Mouse (Mus musculus) embryonic facial prominence, embryonic 13.5 days (tissue): ENCODE data around the gene Trio. TPM values are rescaled to one million over a fixed set of nuclear protein-coding genes. Genes with fewer than 3 reads are reported as not detected.
A peak's percentile ranks its signal among the peaks of the same experiment; 100 is the strongest.

ENCODE experiments used
- ATAC-seq: fragments of 200-750 bp; cut with Nextera tagmentation; 2 replicates; pipeline ENCODE4 v1.8.0; 2017; ENCODE audit warnings: low read depth; ENCODE audit not compliant: insufficient number of reproducible peaks, insufficient read depth, low FRiP score, low TSS enrichment
- H3K27ac ChIP-seq: fragments of 300-500 bp; sonication (generic); 2 replicates; pipeline ENCODE4 v1.5.1; 2015; ENCODE audit warnings: moderate library complexity, mild to moderate bottlenecking, inconsistent platforms
- H3K27me3 ChIP-seq: fragments of 300-500 bp; sonication (generic); 2 replicates; pipeline ENCODE4 v1.6.1; 2015; ENCODE audit warnings: mild to moderate bottlenecking, inconsistent platforms
- H3K36me3 ChIP-seq: fragments of 300-500 bp; sonication (generic); 2 replicates; pipeline ENCODE4 v1.6.1; 2015; ENCODE audit warnings: mild to moderate bottlenecking, inconsistent platforms
- H3K4me1 ChIP-seq: fragments of 300-500 bp; sonication (generic); 2 replicates; pipeline ENCODE4 v1.6.1; 2015; ENCODE audit warnings: inconsistent platforms
- H3K4me2 ChIP-seq: fragments of 300-500 bp; sonication (generic); 2 replicates; pipeline ENCODE4 v1.6.1; 2015; ENCODE audit warnings: moderate library complexity, mild to moderate bottlenecking, inconsistent platforms
- H3K4me3 ChIP-seq: fragments of 300-500 bp; sonication (generic); 2 replicates; pipeline ENCODE4 v1.5.1; 2015; ENCODE audit warnings: mild to moderate bottlenecking, inconsistent platforms
- H3K9ac ChIP-seq: fragments of 300-500 bp; sonication (generic); 2 replicates; pipeline ENCODE4 v1.6.1; 2015; ENCODE audit warnings: mild to moderate bottlenecking, inconsistent platforms
- H3K9me3 ChIP-seq: fragments of 300-500 bp; sonication (generic); 2 replicates; pipeline ENCODE4 v1.6.1; 2016; ENCODE audit warnings: inconsistent platforms
- WGBS: fragments of 180-500 bp; shearing (Covaris S2); methylation state at CpG from one replicate; pipeline ENCODE4 v1.1.7; 2015; ENCODE audit warnings: mixed read lengths; 5-methylcytosine and 5-hydroxymethylcytosine counted together
- polyA plus RNA-seq: library from polyadenylated mRNA; unstranded; fragments of >200 nt; fragmentation: Nextera tagmentation; extraction: Ambion mirVana; gene quantifications from 2 replicates; pipeline ENCODE4 v1.2.1, GENCODE M21; 2015

Gene Trio
- polyA plus RNA-seq, 1 experiment from 2014 or later, result 48.8 TPM

DNA sequence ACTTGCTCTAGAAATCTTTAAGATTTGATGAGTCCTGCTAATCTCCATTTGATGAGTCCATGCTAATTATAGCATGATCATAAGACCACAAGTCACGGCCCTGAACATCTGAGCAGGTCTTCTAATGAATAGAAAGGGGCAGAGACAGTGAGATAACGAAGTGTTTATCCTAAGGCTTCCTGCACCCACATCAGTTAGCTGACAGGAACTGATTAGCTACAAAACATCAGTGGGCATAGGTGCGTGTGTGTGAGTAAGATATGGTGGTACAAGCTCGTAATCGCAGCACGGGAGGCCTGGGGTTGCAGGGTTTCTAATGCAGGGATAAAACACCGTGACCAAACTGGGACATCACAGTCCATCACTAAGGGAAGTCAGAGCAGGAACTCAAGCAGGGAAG is 37.7 kb downstream of the Trio start:
- no peak overlapping the region for H3K4me3 ChIP-seq
- H3K27me3 ChIP-seq, result no peaks in the 10 kb centered on the region
- no peak overlapping the region for H3K27ac ChIP-seq
- H3K4me1 ChIP-seq, result peaks cover 37% of the 10 kb centered on the region
- H3K9ac ChIP-seq, result no peak overlapping the region
- H3K36me3 ChIP-seq, result no peaks in the 10 kb centered on the region
- no peak for ATAC-seq
- WGBS, result 71% methylated on average over 7 of the region's 7 CpGs
- H3K4me2 ChIP-seq, result no peak overlapping the region
- no peaks in the 10 kb centered on the region for H3K9me3 ChIP-seq

- no peaks in the 10 kb centered on the region for H3K36me3 ChIP-seq
- H3K27me3 ChIP-seq, result no peaks in the 10 kb centered on the region
- no peak for ATAC-seq
- 51% methylated on average over 2 of the region's 2 CpGs for WGBS
- H3K9ac ChIP-seq, result no peak overlapping the region
- no peak overlapping the region for H3K4me3 ChIP-seq
- H3K27ac ChIP-seq, result no peak overlapping the region
- no peak overlapping the region for H3K4me2 ChIP-seq
- peaks cover 46% of the 10 kb centered on the region for H3K4me1 ChIP-seq
- no peaks in the 10 kb centered on the region for H3K9me3 ChIP-seq
Measured at GRCm38 (mm10) chr15:27984881-27985280, 40.8 kb downstream of the Trio start.

DNA sequence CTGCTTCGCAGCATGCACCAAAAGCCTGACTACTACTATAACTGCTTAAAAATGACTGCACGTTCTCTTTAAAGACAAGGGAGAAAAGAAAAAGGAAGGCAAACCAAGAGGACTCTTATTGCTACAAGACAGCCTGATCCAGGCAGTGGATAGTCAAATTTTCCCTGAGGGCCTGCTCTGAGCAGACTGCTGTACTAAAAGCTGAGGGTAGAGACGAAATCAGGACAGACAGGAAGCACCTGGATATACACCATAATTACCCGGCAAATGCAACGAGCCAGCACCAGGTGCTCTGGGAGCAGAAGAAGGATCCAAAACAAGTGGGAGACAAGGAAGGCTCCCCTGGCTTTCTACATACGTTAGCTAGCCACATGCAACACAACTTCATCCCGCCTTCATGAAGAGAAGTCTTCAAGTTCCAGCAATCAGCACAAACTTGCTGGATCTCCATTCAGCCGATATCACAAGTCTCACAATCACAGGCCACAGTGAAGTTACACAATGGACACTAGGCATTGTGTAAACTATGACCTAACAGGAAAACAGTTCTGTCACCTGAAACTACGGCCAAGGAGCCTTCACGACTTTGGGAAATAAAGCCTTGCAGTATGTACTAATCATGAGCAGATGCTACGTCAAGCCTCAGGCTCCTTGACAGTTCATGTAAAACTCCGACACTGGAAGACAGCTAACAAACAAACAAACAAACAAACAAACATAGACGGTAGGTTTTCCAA is 43.7 kb downstream of the Trio start:
- no peak overlapping the region for H3K4me3 ChIP-seq
- peaks cover 42% of the 10 kb centered on the region for H3K4me1 ChIP-seq
- H3K27ac ChIP-seq, result no peak overlapping the region
- H3K4me2 ChIP-seq, result no peak overlapping the region
- no peaks in the 10 kb centered on the region for H3K36me3 ChIP-seq
- no peak overlapping the region for H3K9ac ChIP-seq
- H3K9me3 ChIP-seq, result no peaks in the 10 kb centered on the region
- no peaks in the 10 kb centered on the region for H3K27me3 ChIP-seq
- WGBS, result 31% methylated on average over 13 of the region's 13 CpGs
- ATAC-seq, result no peak

- H3K9ac ChIP-seq, result no peak overlapping the region
- H3K27me3 ChIP-seq, result no peaks in the 10 kb centered on the region
- H3K27ac ChIP-seq, result no peak overlapping the region
- H3K4me1 ChIP-seq, result peaks cover 42% of the 10 kb centered on the region
- no peak for ATAC-seq
- no peak overlapping the region for H3K4me3 ChIP-seq
- H3K9me3 ChIP-seq, result no peaks in the 10 kb centered on the region
- H3K4me2 ChIP-seq, result no peak overlapping the region
- 39% methylated on average over 3 of the region's 3 CpGs for WGBS
- H3K36me3 ChIP-seq, result no peaks in the 10 kb centered on the region
Measured at GRCm38 (mm10) chr15:27981258-27981657, 44.4 kb downstream of the Trio start.

DNA sequence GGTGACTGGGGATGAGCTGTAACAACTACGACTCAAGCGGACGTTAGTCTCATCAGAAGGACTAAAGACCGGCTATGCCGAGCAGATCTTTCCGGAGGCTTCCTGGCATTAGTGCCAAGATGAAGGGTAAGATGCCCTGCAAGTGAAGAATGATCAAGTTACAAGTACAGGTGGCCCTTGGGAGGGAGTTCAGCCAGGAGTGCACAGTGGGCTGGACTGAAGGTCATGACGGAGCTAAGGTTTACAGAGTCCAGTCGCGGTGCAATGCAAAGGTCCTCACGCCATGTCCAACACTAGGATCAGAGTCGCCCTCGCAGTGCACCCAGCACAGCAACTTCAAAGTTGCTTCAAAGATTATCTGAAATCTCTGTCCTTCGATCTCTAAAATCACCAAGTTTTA is 45.2 kb downstream of the Trio start:
- H3K9me3 ChIP-seq, result no peaks in the 10 kb centered on the region
- H3K27me3 ChIP-seq, result no peaks in the 10 kb centered on the region
- ATAC-seq, result no peak
- no peak overlapping the region for H3K27ac ChIP-seq
- peaks cover 42% of the 10 kb centered on the region for H3K4me1 ChIP-seq
- H3K4me2 ChIP-seq, result no peak overlapping the region
- H3K4me3 ChIP-seq, result no peak overlapping the region
- no peaks in the 10 kb centered on the region for H3K36me3 ChIP-seq
- WGBS, result 83% methylated on average over 13 of the region's 13 CpGs
- no peak overlapping the region for H3K9ac ChIP-seq

DNA sequence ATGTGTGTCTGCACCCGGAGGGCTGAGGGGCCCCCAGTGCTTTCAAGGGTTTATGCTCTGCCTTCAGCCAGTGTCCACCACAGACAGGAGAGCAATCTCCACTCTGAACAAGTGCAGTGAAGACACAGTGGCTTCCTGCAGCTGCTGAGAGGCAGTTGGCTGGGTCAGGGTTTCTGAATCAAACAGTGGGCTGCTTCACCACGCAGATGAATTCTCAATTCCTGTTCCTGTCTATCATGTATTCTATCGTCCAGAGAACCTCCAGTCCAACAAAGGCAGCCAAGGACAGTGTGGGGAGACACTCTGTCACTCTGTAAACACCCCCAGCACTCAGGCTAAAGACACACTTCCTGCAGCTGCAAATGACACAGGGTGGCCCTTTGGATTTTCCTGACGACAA is 48.7 kb downstream of the Trio start:
- Histone ChIP-seq H3K27me3 (no peaks in the 10 kb centered on the region), H3K9ac (no peak overlapping the region), H3K9me3 (no peaks in the 10 kb centered on the region), H3K4me2 (no peak overlapping the region), H3K4me3 (no peak overlapping the region), H3K4me1 (peaks cover 32% of the 10 kb centered on the region), H3K36me3 (no peaks in the 10 kb centered on the region), H3K27ac (no peak overlapping the region)
- 80% methylated on average over 4 of the region's 4 CpGs for WGBS
- ATAC-seq, result no peak

GRCm38 (mm10) chr15:27976366-27976765 is 49.3 kb downstream of the Trio start:
- Histone ChIP-seq H3K4me1 (peaks cover 27% of the 10 kb centered on the region), H3K4me2 (no peak overlapping the region), H3K36me3 (no peaks in the 10 kb centered on the region), H3K27ac (no peak overlapping the region), H3K4me3 (no peak overlapping the region), H3K9me3 (no peaks in the 10 kb centered on the region), H3K9ac (no peak overlapping the region), H3K27me3 (no peaks in the 10 kb centered on the region)
- ATAC-seq, result no peak

DNA sequence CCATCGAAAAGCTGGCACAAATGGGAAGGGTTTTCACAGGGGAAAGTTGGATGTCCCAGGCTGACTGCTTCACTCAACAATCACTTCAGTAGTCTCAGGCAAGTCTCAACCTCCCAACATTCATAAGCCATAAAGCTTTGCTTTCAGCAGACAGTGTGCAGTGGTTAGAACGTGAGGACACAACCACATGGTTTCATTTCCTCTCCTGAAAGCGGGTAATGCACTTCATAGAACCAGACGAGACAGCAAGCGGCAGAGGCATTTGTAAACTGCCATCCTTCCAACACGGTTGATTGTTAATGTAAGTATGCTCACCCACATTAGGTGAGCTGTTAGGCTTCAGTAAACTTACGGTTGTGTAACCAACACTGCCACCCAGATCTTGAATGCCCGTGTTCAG is 51.0 kb downstream of the Trio start:
- H3K4me1 ChIP-seq, result peaks cover 11% of the 10 kb centered on the region
- no peak for ATAC-seq
- H3K27ac ChIP-seq, result no peak overlapping the region; the same call in 1 of the 2 replicates
- H3K27me3 ChIP-seq, result no peaks in the 10 kb centered on the region
- no peaks in the 10 kb centered on the region for H3K36me3 ChIP-seq
- H3K9ac ChIP-seq, result no peak overlapping the region
- no peak overlapping the region for H3K4me3 ChIP-seq
- no peak overlapping the region for H3K4me2 ChIP-seq
- 84% methylated on average over 8 of the region's 8 CpGs for WGBS
- no peaks in the 10 kb centered on the region for H3K9me3 ChIP-seq

- WGBS, result 63% methylated on average over 8 of the region's 8 CpGs
- H3K9me3 ChIP-seq, result no peaks in the 10 kb centered on the region
- H3K36me3 ChIP-seq, result no peaks in the 10 kb centered on the region
- H3K4me1 ChIP-seq, result peaks cover 30% of the 10 kb centered on the region
- peak; percentile 59; the same call in 1 of the 2 replicates for ATAC-seq
- H3K9ac ChIP-seq, result no peak overlapping the region
- H3K4me3 ChIP-seq, result no peak overlapping the region
- no peaks in the 10 kb centered on the region for H3K27me3 ChIP-seq
- H3K27ac ChIP-seq, result no peak overlapping the region
- H3K4me2 ChIP-seq, result no peak overlapping the region
Measured at GRCm38 (mm10) chr15:27968183-27968582, 57.5 kb downstream of the Trio start.

DNA sequence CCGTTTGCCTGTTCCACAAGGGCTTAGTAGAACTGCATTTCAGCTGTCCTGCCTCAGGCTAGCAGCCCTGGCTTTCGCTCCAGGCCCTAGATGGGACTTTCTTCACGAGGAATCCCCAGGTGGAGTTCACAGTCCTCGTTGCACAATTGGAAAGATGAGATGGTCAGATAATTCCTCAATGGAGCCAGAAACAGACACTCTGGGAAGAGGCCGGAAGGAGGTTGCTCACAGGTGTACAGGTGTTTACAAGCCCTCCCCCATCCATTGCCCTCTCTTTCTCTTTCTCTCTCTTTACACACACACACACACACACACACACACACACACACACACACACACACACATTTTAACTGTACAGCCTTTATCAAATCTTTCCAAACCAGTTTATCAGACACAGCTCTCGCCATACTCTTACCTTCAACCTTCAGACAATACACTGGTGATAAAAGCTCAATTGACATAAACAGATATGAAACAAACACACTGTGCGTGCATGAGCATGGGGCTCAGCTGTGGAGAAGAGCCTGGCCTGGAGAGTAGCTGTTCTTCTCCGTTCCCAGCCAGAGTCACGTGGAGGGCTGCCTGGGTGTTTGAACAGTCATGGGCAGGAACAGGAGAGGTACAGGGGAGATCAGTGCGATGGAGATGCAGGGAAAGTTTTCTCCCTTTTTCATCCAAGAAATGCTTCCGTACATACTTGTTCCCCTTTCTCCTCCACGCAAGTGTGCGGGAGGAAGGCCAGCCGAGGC is 58.3 kb downstream of the Trio start:
- Histone ChIP-seq H3K27me3 (no peaks in the 10 kb centered on the region), H3K27ac (0 out of 2 replicates have a peak overlapping the region, but pooled peaks have one; percentile 22), H3K36me3 (no peaks in the 10 kb centered on the region), H3K9ac (no peak overlapping the region), H3K9me3 (no peaks in the 10 kb centered on the region), H3K4me1 (peaks cover 39% of the 10 kb centered on the region), H3K4me2 (no peak overlapping the region), H3K4me3 (no peak overlapping the region)
- ATAC-seq, result no peak
- 72% methylated on average over 14 of the region's 14 CpGs for WGBS

DNA sequence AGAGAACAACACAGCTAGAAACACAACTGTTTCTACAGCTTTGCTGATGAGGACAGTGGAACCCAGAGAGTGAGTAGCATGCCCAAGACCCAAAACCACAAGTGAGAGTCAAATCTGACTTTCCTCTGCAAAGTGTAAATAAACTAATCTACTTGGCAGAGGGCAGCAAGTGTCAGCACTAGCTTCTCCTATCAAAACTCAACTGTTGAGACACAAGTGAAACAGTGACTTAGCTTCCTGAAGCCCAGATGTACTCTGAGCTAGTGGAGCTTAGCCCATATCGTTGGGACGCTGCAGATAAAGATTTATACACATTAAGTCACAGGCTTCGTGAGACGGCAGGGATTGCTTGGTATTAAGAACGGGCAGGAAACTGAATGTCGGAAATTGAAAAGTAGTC is 60.8 kb downstream of the Trio start:
- Histone ChIP-seq H3K4me3 (no peak overlapping the region), H3K4me2 (no peak overlapping the region), H3K9ac (no peak overlapping the region), H3K9me3 (no peaks in the 10 kb centered on the region), H3K27me3 (no peaks in the 10 kb centered on the region), H3K4me1 (peaks cover 58% of the 10 kb centered on the region), H3K36me3 (no peaks in the 10 kb centered on the region), H3K27ac (no peak overlapping the region)
- ATAC-seq, result no peak
- 83% methylated on average over 6 of the region's 6 CpGs for WGBS

- WGBS, result 90% methylated on average over 2 of the region's 2 CpGs
- H3K9ac ChIP-seq, result no peak overlapping the region
- H3K9me3 ChIP-seq, result no peaks in the 10 kb centered on the region
- no peaks in the 10 kb centered on the region for H3K27me3 ChIP-seq
- no peaks in the 10 kb centered on the region for H3K36me3 ChIP-seq
- no peak overlapping the region for H3K4me2 ChIP-seq
- no peak overlapping the region for H3K27ac ChIP-seq
- no peak for ATAC-seq
- peaks cover 67% of the 10 kb centered on the region for H3K4me1 ChIP-seq
- no peak overlapping the region for H3K4me3 ChIP-seq
Measured at GRCm38 (mm10) chr15:27963506-27963905, 62.1 kb downstream of the Trio start.
